Mouse (Mus musculus): ENCODE data around the gene Paf1. TPM values are rescaled to one million over a fixed set of nuclear protein-coding genes. Genes with fewer than 3 reads are reported as not detected.

The Paf1 gene
- polyA plus RNA-seq (2017; shearing (Covaris generic)) = 100 TPM

DNA sequence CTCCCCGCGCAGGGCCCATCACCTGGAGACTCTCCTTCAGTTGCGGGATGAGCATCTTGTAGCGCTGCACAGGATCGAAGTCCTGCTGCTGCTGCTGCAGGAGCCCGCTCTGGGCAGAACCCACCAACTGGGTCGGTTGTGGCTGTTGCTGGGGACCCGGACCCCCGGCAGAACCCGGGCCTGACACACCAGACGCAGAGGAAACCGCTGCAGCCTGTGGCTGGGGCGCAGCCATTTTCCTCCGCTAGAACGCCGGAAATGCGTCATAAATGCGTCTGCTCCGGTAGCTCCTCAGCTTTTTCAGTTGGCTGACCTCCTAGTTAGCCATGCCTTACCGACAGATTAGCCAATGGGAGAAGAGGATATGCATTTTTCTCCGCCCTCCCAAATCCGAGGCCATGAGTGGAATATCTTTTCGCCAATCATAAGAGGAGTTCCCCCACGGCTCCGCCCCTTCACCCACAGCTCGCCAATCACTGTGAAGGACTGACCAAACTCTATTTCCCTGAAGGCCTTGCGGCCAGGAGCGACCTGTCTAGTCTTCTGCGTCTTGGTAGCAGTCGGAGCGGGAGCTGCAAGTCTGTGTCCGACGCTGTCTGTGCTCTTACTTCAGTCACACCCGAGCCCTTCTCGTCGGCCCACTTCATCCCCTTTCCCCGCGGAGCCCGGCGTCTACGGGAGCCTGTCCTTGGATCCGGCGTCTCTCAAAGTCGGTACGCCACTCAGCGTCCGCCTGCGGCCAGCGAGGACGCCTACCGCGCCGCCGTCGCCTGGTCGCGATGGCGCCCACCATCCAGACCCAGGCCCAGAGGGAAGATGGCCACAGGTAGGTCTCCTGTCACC, at the start of gene Paf1, which contains the start of gene Med29:
Gene Paf1, plus strand, starts transcription at position 523 of the 843 bp plus-strand sequence.
Gene Med29, minus strand, starts transcription at position 280 of the 843 bp plus-strand sequence.

DNA sequence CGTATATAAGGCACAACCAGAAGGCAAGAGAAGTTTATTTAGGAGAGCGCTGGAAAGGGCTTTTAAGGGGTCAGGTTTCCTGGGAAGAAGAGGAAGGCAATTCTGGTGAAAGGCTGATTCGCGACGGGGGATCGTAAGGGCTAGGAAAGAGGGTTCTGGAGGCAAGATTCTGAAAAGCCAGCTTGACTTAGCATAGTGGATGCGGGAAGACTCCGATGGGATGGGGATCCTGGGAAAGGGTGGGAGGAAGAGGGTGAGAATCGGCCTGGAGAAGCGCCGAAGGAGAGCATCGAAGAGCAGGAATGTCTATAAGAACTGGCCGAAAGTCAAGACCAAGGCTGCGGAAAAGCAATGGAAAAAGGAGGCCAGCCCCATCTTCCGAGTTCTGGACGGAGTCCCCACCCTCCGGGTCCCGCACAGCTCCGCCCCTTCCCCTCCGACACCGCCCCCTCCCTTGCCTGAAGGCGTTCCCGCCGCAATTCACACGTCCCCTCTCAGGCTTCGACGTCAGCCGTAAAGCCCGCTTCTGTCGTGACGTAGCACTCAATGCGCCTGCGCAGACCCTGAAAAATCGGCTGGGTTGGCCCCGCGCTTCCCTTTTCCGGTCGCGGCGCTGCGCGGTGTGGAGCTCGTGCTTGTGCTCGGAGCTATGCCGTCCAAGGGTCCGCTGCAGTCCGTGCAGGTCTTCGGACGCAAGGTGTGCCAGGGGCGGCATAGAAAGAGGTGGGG, 42.4 kb upstream of the Paf1 start, which contains the start of gene Rps16:
Gene Rps16, plus strand, starts transcription at position 498 of the 729 bp plus-strand sequence.

DNA sequence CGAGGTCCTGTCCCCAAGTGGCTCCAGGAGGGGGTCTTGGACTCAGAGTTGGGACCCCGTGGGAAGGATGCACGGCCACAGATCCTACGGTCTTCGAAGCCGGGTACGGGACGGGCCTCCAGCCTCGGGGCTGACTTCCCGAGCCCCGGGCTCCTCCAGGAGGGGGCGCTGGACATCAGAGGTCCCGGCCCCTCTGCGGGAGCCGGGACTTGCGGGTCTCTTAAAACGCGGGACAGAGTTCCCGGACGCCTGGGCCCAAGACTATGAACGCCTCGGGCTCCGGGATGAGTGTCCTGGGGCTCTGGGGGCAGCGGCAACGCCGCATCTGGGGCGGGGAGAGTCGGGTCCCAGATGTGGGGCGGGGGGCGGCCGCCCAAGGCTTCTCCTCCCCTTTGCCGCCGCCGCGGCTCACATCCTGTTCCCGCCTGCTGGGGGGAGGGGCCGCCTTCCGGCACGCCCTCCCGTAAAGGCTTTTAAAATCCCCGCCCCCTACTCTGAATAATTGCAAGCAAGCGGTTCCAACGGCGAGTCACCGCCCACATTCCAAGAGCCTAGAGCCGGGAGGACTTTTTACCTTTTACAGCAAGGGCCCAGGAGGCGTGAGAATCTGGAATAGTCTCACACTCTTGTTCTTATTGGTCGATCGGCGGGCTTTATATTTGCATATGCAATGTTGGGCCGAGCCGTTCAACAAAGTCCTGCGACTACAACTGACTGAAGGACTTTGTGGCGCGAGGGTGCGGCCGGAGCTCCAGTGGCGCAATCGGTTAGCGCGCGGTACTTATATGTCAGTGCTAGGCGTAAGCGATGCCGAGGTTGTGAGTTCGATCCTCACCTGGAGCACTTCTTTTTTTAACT, 20.3 kb upstream of the Paf1 start, which contains the start of gene Plekhg2:
Gene Plekhg2, minus strand, starts transcription at position 349 of the 858 bp plus-strand sequence.

DNA sequence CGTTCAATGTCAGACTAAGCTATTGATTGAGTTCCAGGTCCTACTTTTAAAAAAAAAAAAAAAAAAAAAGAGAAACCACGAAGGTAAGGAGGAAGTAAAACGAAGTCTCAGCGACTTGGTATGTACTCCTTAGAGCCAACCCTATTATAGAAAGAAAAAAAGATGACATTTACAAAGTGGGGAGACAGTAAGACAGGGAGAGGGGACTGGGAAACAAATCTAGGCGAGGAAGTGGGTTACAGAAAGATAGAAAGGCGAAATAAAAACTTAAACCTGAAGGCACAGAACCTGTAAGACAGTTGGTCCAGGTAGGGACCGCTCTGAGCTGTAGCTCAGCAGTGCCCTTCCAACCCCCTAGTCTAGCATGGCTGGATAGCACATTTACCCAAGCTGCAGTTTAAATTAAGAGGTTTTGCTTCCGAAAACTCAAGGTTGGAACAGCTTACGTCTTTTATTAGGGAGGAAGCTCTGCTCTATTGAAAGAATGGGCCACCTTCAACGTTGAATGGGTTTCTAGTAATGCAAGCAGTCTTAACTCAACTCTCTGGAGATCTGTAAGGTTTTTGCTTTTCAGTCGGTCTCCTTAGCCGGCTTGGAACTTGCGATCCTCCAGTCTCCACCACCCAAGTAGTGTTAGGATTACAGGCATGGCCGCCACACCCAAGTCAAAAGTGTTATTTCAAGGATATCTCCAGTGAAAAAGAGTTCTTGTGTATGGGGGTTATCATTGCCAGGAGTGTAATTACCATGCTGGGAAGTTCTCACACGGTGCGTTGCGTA, 12.3 kb upstream of the Paf1 start, which contains the start of gene Zfp36:
Gene Zfp36, minus strand, starts transcription at position 17 of the 780 bp plus-strand sequence.

DNA sequence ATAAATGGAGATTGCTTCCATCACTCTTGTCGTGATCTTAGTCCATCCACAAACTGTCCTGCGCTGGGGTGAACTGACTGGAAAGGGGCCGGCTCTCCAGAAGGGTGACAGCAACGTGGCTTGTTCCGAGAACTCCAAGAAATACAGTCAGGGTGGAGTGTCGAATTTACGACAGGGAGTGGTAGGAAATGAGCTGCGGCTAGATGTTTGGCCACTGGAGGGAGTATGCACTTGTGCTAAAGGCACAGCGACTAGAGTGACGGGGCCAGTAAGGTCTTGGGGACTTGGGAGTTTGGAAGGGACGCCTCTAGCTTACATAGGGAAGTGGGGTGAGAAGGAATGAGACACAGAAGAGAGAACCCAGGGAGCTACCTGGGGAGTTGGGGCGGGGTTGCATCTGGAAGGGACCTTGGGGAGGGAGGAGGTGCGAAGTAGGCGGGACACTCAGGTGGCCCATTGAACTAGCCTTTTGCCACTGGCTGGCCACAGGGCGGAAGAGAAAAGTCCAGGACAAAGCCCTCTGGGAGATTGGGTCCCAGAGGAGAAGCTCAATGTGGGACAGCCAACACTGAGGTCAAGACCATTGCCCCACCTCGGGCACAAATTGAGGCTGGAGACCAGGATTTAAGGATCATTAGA, 44.3 kb downstream of the Paf1 start, which contains the start of gene Gmfg:
Gene Gmfg, plus strand, starts transcription at position 516 of the 639 bp plus-strand sequence.

Other genes with a start within 250 kb of the Paf1 start
- gene Fbl, start 223.2 kb upstream of the Paf1 start, polyA plus RNA-seq (2017; shearing (Covaris generic)) = 174 TPM
- gene Dyrk1b, start 213.5 kb upstream of the Paf1 start, polyA plus RNA-seq (2017; shearing (Covaris generic)) = 14.0 TPM
- gene Eid2, start 125.1 kb upstream of the Paf1 start, polyA plus RNA-seq (2017; shearing (Covaris generic)) = 15.0 TPM
- 6.3 TPM for gene Eid2b, start 115.2 kb upstream of the Paf1 start, polyA plus RNA-seq (2017; shearing (Covaris generic))
- gene Selenov, start 101.8 kb upstream of the Paf1 start, polyA plus RNA-seq (2017; shearing (Covaris generic)) = not detected
- not detected for gene Dll3, start 90.7 kb upstream of the Paf1 start, polyA plus RNA-seq (2017; shearing (Covaris generic))
- 82.7 TPM for gene Timm50, start 80.9 kb upstream of the Paf1 start, polyA plus RNA-seq (2017; shearing (Covaris generic))
- 193 TPM for gene Supt5, start 54.2 kb upstream of the Paf1 start, polyA plus RNA-seq (2017; shearing (Covaris generic))
- gene Rps16, start 42.3 kb upstream of the Paf1 start, polyA plus RNA-seq (2017; shearing (Covaris generic)) = 768 TPM
- 85.7 TPM for gene Plekhg2, start 20.4 kb upstream of the Paf1 start, polyA plus RNA-seq (2017; shearing (Covaris generic))
- gene Zfp36, start 12.7 kb upstream of the Paf1 start, polyA plus RNA-seq (2017; shearing (Covaris generic)) = 259 TPM
- 28.5 TPM for gene Med29, start 243 bp upstream of the Paf1 start, polyA plus RNA-seq (2017; shearing (Covaris generic))
- gene Gmfg, start 44.5 kb downstream of the Paf1 start, polyA plus RNA-seq (2017; shearing (Covaris generic)) = 295 TPM
- gene Lrfn1, start 59.0 kb downstream of the Paf1 start, polyA plus RNA-seq (2017; shearing (Covaris generic)) = 1.3 TPM
- gene Ifnl2, start 117.5 kb downstream of the Paf1 start, polyA plus RNA-seq (2017; shearing (Covaris generic)) = not detected
- gene Ifnl3, start 129.9 kb downstream of the Paf1 start, polyA plus RNA-seq (2017; shearing (Covaris generic)) = not detected
- gene Sycn, start 147.9 kb downstream of the Paf1 start, polyA plus RNA-seq (2017; shearing (Covaris generic)) = not detected
- not detected for gene Nccrp1, start 154.3 kb downstream of the Paf1 start, polyA plus RNA-seq (2017; shearing (Covaris generic))
- gene Samd4b, start 205.2 kb downstream of the Paf1 start, polyA plus RNA-seq (2017; shearing (Covaris generic)) = 30.0 TPM
- gene Pak4, start 205.2 kb downstream of the Paf1 start, polyA plus RNA-seq (2017; shearing (Covaris generic)) = 7.7 TPM
- gene Acp7, start 238.4 kb downstream of the Paf1 start, polyA plus RNA-seq (2017; shearing (Covaris generic)) = not detected